Mouse (Mus musculus): Measurements from ENCODE around the gene Ank3.

Gene Ank3

GRCm38 (mm10) chr10:69927012-69927411, 528.4 kb downstream of the Ank3 start:
- DNase-seq (ENCODE audit: low spot score in 2 of 2), result no peak

- DNase-seq (ENCODE audit: low spot score in 2 of 2), result no peak
Observed at GRCm38 (mm10) chr10:69928358-69928757, 529.8 kb downstream of the Ank3 start.

- no peak for DNase-seq (ENCODE audit: low spot score in 2 of 2)
Observed at GRCm38 (mm10) chr10:69930503-69930902, 531.9 kb downstream of the Ank3 start.

- no peak for DNase-seq (ENCODE audit: low spot score in 2 of 2)
Observed at GRCm38 (mm10) chr10:69936443-69937067, 538.0 kb downstream of the Ank3 start.

GRCm38 (mm10) chr10:69937291-69937921, 538.8 kb downstream of the Ank3 start:
- no peak for DNase-seq (ENCODE audit: low spot score in 2 of 2)

GRCm38 (mm10) chr10:69939144-69939543, 540.6 kb downstream of the Ank3 start:
- DNase-seq (ENCODE audit: low spot score in 2 of 2), result no peak

- DNase-seq (ENCODE audit: low spot score in 2 of 2), result no peak
Observed at GRCm38 (mm10) chr10:69939966-69940365, 541.4 kb downstream of the Ank3 start.

GRCm38 (mm10) chr10:69941001-69941400, 542.4 kb downstream of the Ank3 start:
- no peak for DNase-seq (ENCODE audit: low spot score in 2 of 2)

GRCm38 (mm10) chr10:69944845-69945244, 546.3 kb downstream of the Ank3 start:
- no peak for DNase-seq (ENCODE audit: low spot score in 2 of 2)

- no peak for DNase-seq (ENCODE audit: low spot score in 2 of 2)
Observed at GRCm38 (mm10) chr10:69945870-69946269, 547.3 kb downstream of the Ank3 start.

GRCm38 (mm10) chr10:69946271-69946670, 547.7 kb downstream of the Ank3 start:
- no peak for DNase-seq (ENCODE audit: low spot score in 2 of 2)

GRCm38 (mm10) chr10:69947093-69947492, 548.5 kb downstream of the Ank3 start:
- no peak for DNase-seq (ENCODE audit: low spot score in 2 of 2)

GRCm38 (mm10) chr10:69950236-69950918, 551.8 kb downstream of the Ank3 start:
- no peak for DNase-seq (ENCODE audit: low spot score in 2 of 2)

- no peak for DNase-seq (ENCODE audit: low spot score in 2 of 2)
Observed at GRCm38 (mm10) chr10:69950919-69951236, 552.3 kb downstream of the Ank3 start.

- DNase-seq (ENCODE audit: low spot score in 2 of 2), result no peak
Observed at GRCm38 (mm10) chr10:69951426-69951825, 552.9 kb downstream of the Ank3 start.

GRCm38 (mm10) chr10:69952316-69952715, 553.7 kb downstream of the Ank3 start:
- no peak for DNase-seq (ENCODE audit: low spot score in 2 of 2)

GRCm38 (mm10) chr10:69954657-69955267, 556.2 kb downstream of the Ank3 start:
- DNase-seq (ENCODE audit: low spot score in 2 of 2), result no peak

- no peak for DNase-seq (ENCODE audit: low spot score in 2 of 2)
Observed at GRCm38 (mm10) chr10:69962226-69962625, 563.7 kb downstream of the Ank3 start.

GRCm38 (mm10) chr10:69962976-69963375, 564.4 kb downstream of the Ank3 start:
- no peak for DNase-seq (ENCODE audit: low spot score in 2 of 2)

GRCm38 (mm10) chr10:69964611-69965010, 566.0 kb downstream of the Ank3 start:
- no peak for DNase-seq (ENCODE audit: low spot score in 2 of 2)

- DNase-seq (ENCODE audit: low spot score in 2 of 2), result no peak
Observed at GRCm38 (mm10) chr10:69965085-69965484, 566.5 kb downstream of the Ank3 start.

- no peak for DNase-seq (ENCODE audit: low spot score in 2 of 2)
Observed at GRCm38 (mm10) chr10:69967994-69968393, 569.4 kb downstream of the Ank3 start.

GRCm38 (mm10) chr10:69979636-69980035, 581.1 kb downstream of the Ank3 start:
- no peak for DNase-seq (ENCODE audit: low spot score in 2 of 2)
